Mouse (Mus musculus) cerebellum, adult 11-12 months (tissue): ENCODE results near the gene Styk1.

Source experiments
- DNase-seq: peaks from one replicate; pipeline ENCODE4 v3.0.0; 2022

Gene Styk1

GRCm38 (mm10) chr6:131353352-131353919 lies at the start of gene Styk1:
Gene Styk1 (minus strand): TSS chr6:131353597.
- peak; percentile 57 for DNase-seq

DNA sequence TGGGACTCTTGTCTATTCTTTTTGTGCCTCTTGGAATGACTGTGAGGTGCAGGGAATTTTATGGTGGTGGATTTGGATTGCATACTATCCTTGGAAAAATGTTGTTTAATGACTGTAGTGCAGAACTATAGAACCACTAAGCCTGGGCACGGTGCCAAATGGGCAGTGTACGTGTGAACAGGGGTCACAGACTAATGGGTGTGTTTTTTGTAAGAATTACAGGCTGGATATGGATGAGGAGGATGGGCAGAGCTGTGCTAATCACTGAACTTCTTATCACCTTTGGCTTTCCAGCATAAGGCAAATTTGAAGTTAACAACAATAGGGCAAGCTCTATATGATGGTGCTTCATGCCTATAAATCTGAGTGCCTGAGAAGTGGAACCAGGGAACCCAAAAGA lies 49.6 kb upstream of the Styk1 start:
- DNase-seq, result no peak

DNA sequence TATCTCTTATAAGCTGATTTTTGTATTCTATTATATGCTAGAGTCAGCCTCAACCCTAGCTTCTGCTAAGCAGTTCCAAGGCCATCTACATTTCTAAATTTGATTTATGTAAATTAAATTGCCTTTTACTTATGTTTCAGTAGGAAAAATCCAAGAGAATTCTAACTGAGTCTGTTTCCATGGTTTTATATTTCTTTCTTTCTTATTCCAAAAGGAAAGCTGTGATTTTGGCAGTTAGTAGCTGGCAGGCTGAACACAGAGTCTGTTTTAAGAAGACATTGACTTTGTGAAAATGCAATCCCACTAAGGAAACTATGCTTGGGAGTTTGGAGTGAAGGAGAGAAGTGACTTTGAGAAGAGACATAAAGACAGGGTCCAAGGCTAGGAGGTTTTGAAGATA lies 49.2 kb upstream of the Styk1 start:
- DNase-seq, result no peak

- no peak for DNase-seq
Observed at GRCm38 (mm10) chr6:131401259-131401658, 47.9 kb upstream of the Styk1 start.

GRCm38 (mm10) chr6:131396650-131397049 lies 43.3 kb upstream of the Styk1 start:
- DNase-seq, result no peak

- DNase-seq, result no peak
Observed at GRCm38 (mm10) chr6:131393873-131394660, 40.7 kb upstream of the Styk1 start.

DNA sequence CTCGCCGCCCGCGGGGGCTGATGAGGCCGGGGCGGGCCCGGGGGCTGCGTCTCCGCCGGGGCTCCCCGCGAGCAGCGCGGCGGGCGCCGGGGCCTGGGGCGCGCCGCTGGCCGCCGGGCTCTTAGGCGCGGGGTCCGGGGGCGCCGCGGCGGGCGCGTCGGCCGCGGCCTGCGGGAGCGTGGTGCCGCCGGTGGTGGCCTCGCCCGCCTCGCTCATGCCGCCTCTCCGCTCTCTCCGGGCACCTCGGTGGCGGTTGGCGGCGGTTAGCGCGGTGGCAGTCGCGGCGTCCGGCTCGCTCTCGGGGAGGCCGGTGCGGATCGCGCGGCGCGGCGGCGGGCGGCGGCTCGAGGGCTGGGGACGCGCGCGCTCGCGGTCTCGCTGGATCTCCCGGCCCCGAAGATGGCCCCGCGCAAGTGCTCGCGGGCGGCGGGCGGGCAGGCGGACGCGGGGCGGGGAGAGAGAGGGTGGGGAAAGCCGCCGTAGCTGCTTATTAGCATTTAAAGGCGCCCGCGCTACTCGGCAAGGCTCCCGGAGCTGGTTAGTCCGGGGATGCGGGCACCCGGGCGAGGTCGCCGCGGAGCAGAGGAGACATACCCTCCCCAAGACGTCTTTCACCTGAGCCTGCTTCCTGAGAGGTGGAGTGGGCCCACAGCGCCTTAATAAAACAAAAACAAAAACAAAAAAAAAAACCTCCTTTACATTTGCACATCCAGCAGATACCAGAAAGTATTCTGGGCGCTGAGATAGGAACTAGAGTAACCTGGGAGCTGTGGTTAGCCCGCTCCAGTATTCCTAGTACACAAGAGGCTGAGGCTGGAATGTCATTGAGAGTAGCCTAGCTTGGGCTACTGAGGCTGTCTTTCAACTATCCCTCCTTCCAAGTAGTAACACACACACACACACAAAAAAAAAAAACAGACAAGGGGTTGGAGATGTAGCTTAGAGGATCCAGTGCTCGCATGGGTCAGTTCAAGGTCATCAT lies 34.9 kb upstream of the Styk1 start, which contains the start of gene Ybx3:
Gene Ybx3, minus strand, starts transcription at position 437 of the 982 bp plus-strand sequence.
- DNase-seq, result peak; percentile 92

DNA sequence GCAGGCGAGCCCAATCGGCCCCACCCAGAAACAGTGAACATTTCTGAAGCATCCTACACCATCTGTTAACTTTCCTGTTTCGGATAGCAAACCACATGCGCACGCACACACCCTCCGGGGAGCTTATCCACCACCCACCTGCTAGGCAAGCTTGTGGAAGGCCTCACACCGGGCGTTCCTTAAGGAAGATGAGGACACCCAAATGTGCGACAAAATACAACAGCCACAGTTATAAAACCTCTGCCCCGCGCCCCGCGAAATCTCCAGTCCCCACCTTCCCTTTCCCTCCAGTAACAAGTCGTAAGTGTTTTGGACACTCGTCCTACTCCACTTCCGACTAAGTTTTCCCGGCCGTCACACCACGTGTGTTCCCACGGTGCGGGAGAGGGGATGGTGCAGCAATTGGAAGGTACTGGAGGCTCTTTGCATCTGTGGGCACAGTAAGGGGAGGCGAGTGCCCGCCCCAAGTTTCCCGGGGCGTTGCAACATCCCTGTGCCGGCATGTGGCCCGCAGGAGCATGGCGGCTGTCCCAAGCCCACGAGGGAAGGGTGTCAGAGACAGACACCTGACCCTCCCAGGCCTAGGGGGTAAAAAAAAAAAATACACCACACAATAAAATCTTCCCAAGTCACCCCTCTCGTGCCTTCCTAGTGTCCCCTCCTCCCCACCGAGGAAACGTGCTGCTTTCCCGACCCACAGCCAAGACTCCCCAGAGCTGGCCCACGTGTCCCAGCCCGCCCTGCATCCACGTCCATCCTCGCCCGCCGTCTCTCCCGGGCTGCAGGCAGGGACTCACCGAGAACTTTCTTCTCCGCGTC lies 34.0 kb upstream of the Styk1 start:
- DNase-seq, result peak; percentile 74

DNA sequence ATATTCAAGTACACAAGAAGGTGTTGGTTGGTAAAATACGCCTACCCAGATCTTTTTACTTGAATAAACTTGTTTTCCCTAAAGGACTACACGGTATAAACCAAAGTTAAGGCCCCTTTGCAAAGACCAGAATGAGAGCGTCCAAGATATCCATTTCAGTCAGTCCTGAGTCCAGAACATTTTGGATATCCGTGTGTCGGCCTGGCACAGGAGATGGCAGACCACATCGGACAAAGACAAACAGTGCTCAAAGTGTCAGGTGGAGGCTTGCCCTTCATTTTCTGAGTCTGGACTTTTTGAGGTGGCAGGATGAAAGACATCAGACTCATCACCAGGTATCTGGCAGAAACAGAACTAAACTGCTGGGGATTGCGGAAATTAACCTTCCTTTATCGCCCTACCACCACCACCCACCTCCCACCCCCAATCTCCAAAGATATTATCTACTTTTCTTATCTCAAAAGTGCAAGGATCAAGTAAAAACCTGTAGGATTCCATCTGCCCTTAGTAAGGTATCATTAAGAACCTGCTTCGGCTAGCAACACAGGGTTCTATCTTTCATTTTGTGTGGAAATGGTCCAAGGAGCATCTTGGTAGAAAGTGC lies 33.1 kb upstream of the Styk1 start:
- DNase-seq, result no peak

DNA sequence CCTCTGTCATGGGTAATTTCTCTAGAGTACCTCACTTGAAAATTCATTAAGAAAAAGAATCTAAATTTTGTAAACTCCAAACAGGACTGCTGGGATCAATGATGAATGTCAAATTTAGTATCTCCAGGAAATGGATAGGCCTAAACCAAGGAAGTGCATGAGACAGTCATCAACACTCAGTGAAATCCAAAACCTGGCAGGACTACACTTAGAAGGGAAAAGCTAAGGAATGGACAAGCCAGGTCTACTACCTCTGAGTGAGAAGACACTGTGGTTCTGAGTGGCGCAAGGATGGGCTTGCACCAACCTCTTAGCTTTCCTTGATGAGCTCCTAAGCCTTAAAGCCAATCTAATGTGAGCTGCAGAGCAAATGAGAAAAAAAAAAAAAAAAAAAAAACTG lies 32.1 kb upstream of the Styk1 start:
- DNase-seq, result no peak

DNA sequence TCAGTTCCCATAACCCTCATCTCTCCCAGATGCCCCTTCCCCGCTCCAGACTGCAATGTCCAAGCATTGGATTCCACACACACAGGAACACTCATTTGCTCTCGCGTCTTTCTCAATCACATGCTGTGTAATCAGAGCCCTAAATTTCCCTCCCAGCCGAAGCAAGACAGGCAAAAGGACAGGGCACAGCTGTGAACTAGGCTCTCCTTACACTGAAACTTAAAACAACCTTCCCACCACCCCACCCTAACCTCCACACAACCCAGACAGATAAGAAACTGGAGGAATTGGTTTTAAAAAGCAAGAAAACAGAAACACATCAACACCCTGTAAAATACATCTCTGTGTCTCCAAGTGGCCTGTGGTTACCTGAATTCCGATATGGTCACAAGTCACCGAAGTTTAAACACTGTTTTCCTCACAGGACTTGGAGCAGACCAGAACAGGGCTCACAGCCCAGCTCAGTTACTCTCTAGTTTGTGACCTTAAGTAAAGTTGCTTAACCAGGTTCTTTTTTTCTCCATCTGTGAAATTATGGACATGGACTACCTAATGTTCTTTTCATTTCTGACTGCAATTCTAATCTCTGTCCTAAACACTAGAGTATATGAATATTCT lies 30.4 kb upstream of the Styk1 start:
- DNase-seq, result no peak

DNA sequence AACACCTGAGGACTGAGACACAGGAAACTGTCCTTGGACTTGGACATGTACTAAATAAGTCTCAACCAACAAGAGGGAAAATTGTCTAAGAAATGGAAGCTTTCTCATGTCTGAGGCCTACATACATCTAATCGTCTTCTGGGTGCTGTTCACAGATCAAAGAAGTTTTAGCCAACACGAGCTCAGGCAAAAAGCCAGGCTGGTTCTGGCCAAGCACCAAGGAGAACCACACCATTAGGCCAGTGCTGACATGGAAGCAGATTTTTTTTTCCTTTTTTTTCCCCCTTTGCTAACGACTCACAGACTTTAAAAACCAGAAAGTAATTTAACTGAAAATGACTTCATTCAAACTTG lies 29.6 kb upstream of the Styk1 start:
- DNase-seq, result peak; percentile 45

DNA sequence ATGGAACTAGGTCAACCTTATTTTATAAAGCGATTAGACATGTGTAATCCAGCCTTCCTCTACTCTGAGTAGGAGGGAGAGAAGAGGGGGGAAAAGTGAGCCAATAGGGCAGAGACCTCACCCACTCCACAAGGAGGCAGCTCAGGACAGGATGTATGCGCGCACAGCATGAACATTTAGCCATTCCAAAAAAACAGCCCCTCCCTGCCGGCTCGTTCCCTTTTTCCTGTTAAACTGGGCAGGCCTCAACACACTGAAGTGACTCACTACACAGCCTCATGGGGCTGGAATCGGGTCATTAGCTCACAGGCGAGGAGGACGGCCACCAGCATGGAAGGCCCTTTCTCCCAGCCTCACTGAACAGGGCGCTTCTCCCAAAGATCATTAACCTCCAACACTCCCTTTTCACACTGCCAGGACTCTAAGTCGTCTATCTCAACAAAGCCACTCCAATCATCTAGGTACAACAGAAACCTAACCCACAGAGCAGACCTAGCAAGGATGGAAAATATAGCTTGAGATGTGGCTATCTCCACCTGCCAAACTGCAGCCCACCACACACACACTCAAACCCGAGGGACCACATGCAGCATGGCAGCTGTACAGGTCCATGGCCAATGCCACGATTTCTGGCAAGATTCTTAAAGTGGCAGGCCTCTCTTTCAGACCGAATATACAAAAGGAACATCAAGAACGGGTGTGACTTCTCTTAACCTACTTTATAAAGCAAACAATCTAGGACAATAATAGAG lies 29.0 kb upstream of the Styk1 start:
- DNase-seq, result peak; percentile 72

GRCm38 (mm10) chr6:131378858-131379428 lies 25.5 kb upstream of the Styk1 start:
- no peak for DNase-seq

GRCm38 (mm10) chr6:131377378-131377777 lies 24.0 kb upstream of the Styk1 start:
- no peak for DNase-seq

DNA sequence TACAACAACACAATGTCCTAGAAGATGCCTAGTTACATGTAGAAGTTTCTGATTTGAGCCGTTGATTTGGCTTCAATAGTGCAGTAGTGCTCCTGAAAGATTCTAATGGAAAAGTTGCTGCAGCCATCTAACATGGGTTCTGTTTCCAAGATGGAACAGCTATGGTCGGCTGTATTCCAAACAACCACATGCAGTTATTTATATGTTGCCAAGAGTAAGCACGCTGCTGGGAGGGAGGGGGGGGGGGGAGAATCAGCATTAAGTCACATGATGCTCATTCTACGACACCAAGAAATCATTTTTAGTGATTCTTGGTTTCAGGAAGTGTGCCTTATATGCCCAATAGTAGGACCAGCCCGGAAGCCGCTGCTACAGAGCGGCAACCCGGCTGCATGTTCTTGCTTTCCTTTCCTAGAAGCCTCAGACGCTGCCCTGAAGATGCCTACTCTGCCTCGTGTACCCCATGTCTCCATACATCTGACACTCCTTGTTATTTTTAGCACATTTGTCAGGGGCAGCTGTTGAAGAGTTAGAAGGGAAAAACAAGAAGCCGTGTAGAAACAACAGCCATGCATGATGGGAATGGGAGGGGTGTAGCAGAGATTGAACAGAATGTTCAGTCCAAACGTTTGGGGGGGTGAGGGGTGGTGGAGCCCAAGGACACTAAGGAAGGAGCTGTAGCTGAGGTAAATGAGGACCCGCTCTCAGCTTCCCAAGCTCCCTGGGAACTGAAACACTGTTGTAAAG lies 21.4 kb upstream of the Styk1 start:
- DNase-seq, result no peak

GRCm38 (mm10) chr6:131373160-131373559 lies 19.8 kb upstream of the Styk1 start:
- DNase-seq, result no peak

GRCm38 (mm10) chr6:131370767-131371166 lies 17.4 kb upstream of the Styk1 start:
- DNase-seq, result no peak

DNA sequence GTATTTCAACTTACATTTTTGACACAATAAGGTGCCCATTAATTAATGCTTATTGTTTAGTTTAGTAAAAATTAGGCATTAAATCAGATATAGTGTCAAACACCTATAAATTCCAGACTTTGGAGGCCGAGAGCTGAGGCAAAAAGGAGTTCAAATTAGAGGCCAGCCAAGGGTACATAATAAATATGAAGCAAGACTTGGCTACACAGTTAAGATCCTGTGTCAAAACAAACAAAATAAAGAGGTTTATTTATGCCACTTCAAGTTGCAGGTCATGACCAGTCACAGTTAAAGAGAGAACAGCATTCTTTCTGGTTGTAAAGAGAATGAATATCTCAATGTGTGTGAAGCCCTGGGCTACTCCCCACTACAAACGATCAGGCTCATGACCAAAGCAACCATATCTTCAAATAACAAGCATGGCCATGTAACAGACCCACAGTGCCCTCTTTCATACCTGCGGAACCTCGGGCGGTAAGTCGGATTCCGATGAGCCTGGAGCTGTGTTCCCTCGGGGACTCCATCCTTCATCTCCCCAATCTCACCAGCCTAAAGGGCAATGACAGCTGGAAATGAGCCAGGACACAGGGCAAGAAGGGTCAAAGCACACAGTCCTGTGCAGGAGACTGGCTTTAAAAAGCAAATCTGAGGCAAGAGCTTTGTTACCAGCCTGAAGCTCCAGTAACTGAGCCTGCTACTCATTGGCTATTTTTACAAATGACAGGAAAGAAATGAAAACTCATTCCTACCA lies 16.6 kb upstream of the Styk1 start:
- DNase-seq, result no peak
